Mouse (Mus musculus) liver, postnatal 0 days (tissue): Measurements from ENCODE around the gene Anp32b.

Source experiments
- CTCF ChIP-seq: sonication (generic); IDR thresholded peaks from 2 replicates; pipeline ENCODE4 v1.5.1; 2016; ENCODE audit warnings: antibody characterized with exemption, low read depth
- EP300 ChIP-seq: IDR thresholded peaks from 2 replicates; pipeline ENCODE4 v1.6.1; 2016; ENCODE audit warnings: antibody characterized with exemption, low read depth, mild to moderate bottlenecking

DNA sequence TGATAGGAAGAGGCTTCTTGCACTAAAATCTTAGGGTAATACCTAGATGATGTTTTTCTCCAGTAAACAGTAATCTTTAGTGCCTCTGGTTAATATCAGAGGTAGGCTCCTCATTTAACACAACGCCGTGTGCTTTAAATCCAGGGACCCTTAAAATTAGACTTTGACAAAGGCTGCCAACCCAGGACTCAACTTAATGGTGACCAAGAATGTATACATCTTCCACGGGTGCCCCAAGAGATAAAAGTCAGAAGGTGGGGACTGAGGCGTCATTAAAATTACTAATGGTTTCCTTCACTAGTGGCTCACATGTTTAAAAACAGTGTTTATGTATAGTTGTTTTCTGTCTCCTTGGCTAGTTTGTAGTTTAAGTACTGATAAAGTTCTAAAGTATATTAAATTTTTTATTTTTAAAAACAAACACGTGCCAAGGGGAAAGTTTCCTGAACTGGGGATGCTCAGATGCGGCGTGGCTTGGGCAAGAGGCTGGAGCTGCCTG, 633 bp upstream of the Anp32b start:
- TF ChIP-seq CTCF (no peak), EP300 (no peak)
